Mouse (Mus musculus): ENCODE measurements around the gene Ufc1. TPM values are rescaled to one million over a fixed set of nuclear protein-coding genes. Genes with fewer than 3 reads are reported as not detected.

The Ufc1 gene
- total RNA-seq, 4 experiments from 2014 or later = 101 to 113 (median 108) TPM

DNA sequence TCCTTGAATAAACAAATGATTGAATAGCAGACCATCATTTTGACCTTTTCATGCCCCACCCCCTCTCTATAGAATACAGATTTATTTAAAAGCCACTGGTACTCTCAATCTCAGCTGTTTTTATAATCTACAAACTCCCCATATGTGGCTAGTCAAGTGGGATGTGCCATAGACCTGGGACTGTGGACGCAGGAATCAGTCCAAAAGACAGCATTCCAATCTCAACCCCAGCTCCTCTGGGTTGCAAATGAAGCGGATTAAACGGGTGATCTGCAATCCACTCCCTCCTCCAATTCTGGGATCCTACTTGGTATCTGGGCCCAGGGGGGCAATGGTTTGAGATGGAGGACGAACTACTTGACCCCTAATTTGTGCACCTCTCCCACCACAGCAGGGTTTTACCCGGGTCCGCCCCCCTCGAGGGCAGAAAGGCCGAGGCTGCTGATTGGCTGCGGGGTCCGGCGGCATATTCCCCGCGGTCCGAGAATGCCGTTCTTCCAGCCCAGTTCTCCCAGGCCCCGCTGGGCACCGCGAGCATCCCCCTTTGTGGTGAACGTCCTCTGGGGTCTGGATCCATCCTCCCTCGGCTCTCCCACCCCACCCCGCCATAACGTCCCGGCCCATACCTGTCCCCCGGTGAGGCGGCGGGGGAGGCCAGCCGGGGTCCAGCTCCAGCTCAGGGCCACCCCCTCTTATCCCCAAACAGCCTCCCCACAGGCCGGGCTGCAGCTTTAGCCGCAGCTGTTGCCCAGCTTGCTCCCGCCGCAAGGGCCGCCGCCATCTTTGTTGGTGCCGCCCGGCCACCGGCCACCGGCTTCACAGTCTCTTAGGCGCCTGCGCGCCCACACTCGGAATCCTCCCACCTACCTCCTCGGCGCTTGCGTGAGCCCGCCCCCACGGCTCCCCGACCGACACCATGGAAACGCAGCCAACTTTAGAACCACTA, 7.4 kb downstream of the Ufc1 start, which contains the start of gene Usp21:
Usp21 (minus strand) TSS at position 856 of the 946 bp plus-strand sequence.
- DNase-seq (ENCODE audit: low spot score in 2 of 2) = peak; percentile 92 to 95

- peak in 1 of 2 experiments; percentile 11 for DNase-seq (ENCODE audit: low spot score in 2 of 2)
These were observed 8.3 kb downstream of the Ufc1 start for GRCm38 (mm10) chr1:171286517-171286916.

- DNase-seq (ENCODE audit: low spot score in 2 of 2) = peak in 1 of 2 experiments; percentile 11
These were observed 9.5 kb downstream of the Ufc1 start for GRCm38 (mm10) chr1:171285096-171285892.

DNA sequence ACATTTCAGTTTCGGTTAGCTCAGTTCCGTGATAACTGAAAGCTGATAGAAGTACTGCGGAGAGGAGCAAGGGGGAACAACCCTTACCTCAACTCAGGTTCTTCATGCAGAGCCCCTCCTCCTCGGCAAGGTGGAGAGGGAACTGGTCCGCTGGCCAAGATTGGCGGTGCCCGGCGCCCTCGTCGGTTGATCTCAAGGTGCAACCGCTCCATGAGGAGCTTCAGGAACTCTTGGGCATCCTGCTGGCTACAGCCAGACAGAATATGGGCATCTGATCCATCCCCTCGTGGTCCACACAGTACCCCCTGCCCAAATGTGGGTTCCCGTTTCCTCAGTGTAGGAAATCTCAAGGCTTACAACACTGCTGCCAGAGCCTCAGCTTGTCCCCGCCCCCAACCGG, 10.3 kb downstream of the Ufc1 start:
- peak in 1 of 2 experiments; percentile 4 for DNase-seq (ENCODE audit: low spot score in 2 of 2)

GRCm38 (mm10) chr1:171283188-171284160, 11.3 kb downstream of the Ufc1 start:
- peak in 1 of 2 experiments; percentile 4 for DNase-seq (ENCODE audit: low spot score in 2 of 2)

- DNase-seq (ENCODE audit: low spot score in 2 of 2) = peak in 1 of 2 experiments; percentile 7
These were observed 12.6 kb downstream of the Ufc1 start for GRCm38 (mm10) chr1:171282086-171282805.

- DNase-seq (ENCODE audit: low spot score in 2 of 2) = peak in 1 of 2 experiments; percentile 80
These were observed 13.3 kb downstream of the Ufc1 start for GRCm38 (mm10) chr1:171281528-171281923.

GRCm38 (mm10) chr1:171280916-171281527, 13.8 kb downstream of the Ufc1 start, which contains the start of gene Ppox:
Ppox (minus strand) TSS chr1:171281186.
- peak; percentile 93 to 96 for DNase-seq (ENCODE audit: low spot score in 2 of 2)

DNA sequence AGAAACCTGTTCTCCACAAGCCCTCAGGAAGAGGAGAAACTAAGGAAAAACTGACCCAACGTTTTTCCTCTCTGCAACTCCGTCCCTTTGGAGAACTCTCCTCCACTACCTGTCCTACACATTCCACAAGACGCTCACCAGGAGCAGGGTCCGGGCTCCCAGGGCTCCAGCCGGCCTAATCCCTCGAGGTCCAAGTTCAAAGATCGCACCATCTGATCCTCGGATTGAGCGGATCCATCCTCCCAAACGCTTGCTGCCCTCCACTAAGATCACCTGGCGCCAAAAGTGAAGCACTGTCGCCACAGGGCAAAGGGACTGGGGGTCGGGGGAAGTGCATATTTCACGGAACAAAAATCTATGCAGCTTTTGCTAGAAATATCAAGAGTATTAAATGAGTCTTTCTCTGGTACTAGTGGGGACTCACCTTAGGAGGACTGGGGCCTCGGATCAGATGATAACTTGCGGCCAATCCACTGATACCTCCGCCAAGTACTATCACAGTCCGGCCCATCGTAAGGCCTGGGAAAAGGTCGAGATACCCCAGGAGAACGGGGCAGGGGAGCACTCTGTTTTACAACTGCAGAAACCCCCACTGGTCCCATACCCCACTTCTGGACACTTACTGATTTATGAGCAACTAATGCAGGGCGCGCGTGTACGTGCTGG, 14.4 kb downstream of the Ufc1 start:
- DNase-seq (ENCODE audit: low spot score in 2 of 2) = peak; percentile 3 to 19

- peak in 1 of 2 experiments; percentile 1 for DNase-seq (ENCODE audit: low spot score in 2 of 2)
These were observed 15.1 kb downstream of the Ufc1 start for GRCm38 (mm10) chr1:171279721-171280120.

DNA sequence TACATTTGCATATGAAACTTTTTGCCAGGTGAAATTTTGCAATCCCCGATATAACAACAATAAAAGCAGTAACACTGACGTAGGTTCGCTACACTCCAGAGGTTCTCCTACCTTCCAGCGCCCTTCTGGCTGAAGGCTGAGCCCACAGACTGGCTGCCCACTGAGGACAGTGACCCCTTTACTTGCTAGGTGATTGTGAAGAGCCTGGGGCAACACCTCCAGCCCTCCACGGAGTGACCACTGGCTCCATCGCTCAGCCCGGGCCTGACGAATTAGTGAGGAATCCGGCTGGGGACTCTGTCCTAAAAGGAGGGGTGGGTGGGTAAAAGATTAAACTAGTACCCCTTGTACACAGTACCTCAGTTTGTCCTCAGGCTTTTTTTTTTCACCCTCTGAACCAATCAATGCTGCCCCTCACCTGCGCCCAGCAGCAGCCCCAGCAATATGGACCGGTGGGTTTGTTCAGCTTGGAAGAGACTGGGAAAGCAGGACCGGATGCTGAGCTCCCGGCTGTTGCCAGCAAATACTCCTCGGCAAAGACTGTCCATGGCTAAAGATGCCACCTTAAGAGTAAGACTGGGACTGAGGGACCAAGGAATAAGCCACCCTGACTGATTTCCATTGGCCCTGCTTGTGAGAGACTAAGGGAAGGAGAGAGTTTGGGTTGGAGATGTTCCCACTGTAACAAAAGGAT, 15.7 kb downstream of the Ufc1 start:
- peak in 1 of 2 experiments; percentile 2 for DNase-seq (ENCODE audit: low spot score in 2 of 2)

GRCm38 (mm10) chr1:171278436-171278835, 16.4 kb downstream of the Ufc1 start:
- DNase-seq (ENCODE audit: low spot score in 2 of 2) = no peak

- DNase-seq (ENCODE audit: low spot score in 2 of 2) = no peak
These were observed 17.1 kb downstream of the Ufc1 start for GRCm38 (mm10) chr1:171277736-171278135.

DNA sequence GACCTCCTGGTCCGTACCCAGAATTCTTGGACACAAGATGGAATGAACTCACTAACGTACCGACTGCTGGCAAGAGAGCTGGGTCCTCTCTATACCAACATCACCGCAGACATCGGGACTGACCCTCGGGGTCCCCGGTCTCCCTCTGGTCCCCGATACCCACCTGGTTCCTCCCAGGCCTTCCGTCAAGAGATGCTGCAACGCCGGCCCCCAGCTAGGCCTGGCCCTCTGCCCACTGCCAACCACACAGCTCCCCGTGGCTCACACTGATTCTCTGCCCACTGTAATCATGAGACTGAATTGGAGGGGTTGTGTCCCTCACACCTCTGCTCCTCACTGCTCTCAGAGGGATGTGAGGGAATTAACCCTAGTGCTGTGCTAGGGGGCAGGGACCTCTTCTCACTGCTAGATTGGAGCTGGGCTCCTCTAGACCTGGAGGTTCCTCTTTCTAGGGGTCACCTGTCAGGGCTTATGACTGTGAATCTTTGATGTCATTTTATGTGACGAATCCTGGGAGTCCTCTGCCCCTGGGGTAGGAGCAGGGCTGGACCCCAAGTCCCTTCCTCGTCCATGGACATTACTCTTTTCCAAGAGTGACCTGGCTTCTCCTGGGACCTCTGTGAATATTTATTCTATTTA, 18.6 kb downstream of the Ufc1 start:
- DNase-seq (ENCODE audit: low spot score in 2 of 2) = no peak

DNA sequence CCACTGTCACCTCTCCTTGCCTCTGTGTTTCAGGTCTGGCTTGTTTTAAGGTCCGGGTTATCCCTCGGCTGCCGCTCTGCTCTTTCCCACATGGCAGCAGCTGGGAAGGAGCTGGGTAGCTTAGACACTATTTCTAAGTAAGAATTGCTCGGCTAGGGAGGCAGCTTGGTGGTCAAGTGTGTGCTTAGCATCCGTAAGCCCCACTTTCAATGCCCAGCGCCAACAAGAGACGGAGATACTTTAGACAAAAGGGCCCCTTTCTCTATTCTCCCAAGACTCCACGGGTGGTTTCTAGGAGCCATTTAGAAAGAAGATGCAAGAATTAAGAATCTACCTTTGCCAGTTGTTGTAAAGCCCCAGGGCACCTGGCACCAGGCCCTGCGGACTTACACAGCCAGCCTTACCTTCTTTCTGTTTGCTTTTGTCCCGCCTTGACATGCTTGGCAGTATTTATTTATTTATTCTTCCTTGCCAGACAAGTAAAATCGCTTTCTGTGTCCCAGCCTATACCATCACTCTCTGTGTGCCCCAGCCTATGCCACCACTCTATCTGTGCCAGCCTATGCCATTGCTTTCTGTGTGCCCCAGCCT, 19.6 kb downstream of the Ufc1 start:
- no peak for DNase-seq (ENCODE audit: low spot score in 2 of 2)

GRCm38 (mm10) chr1:171274171-171274570, 20.7 kb downstream of the Ufc1 start:
- DNase-seq (ENCODE audit: low spot score in 2 of 2) = no peak

DNA sequence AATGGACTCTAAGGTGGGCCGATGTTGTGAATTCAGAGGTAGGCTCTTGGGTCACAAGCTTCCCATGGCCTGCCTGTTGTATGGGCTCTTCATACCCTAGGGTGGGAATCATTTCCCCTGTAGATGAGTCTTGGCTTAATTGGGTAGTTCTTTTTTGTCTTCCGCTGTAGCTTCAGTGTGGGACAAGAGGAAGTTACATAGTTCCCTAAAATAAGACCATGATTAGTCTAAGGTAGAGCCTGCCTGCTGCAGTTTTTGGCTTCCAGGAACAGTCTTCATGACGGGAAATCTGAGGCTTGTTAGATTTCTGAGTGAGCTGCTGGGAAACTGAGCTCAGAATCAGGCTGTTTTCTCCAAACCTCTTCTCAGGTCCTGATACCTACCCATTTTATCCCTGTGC, 22.7 kb downstream of the Ufc1 start:
- no peak for DNase-seq (ENCODE audit: low spot score in 2 of 2)
